Mouse (Mus musculus) MEL (cell line): Measurements from ENCODE around the gene Ddx54. TPM values are rescaled to one million over a fixed set of nuclear protein-coding genes. Genes with fewer than 3 reads are reported as not detected.

ENCODE experiments used
- DNase-seq: peaks from one replicate; pipeline ENCODE4 v3.0.0; 2011; ENCODE audit warnings: low read depth, low spot score
- H3K27ac ChIP-seq: 2 replicates; pipeline ENCODE4 v1.5.1; 2012; ENCODE audit warnings: low read depth, mild to moderate bottlenecking, control low read depth, low read length, moderate library complexity; ENCODE audit not compliant: control insufficient read depth
- H3K27me3 ChIP-seq, 2 experiments: fragments of 150-350 bp in 1 of 2; sonication (generic) in 1 of 2; 2 replicates each; pipeline ENCODE4 v1.6.1; 2012; ENCODE audit warnings: low read length in 2 of 2, mild to moderate bottlenecking in 2 of 2, improper control_type of control experiment in 1 of 2, moderate library complexity in 1 of 2; ENCODE audit not compliant: insufficient read depth in 2 of 2, control insufficient read depth in 1 of 2
- H3K36me3 ChIP-seq, 2 experiments: 2 replicates each; pipeline ENCODE4 v1.6.1; 2012 to 2014; ENCODE audit warnings: low read length in 2 of 2, improper control_type of control experiment in 1 of 2, inconsistent platforms in 1 of 2, mild to moderate bottlenecking in 1 of 2; ENCODE audit not compliant: insufficient read depth in 2 of 2, control insufficient read depth in 1 of 2
- H3K4me1 ChIP-seq, 2 experiments: fragments of 150-350 bp in 1 of 2; sonication (generic) in 1 of 2; 2 replicates each; pipeline ENCODE4 v1.6.1; 2012; ENCODE audit warnings: low read length in 2 of 2, improper control_type of control experiment in 1 of 2, mild to moderate bottlenecking in 1 of 2; ENCODE audit not compliant: insufficient read depth in 2 of 2, control insufficient read depth in 1 of 2
- H3K4me3 ChIP-seq, 2 experiments: fragments of 150-350 bp in 1 of 2; sonication (generic) in 1 of 2; 2 replicates each; pipeline ENCODE4 v1.5.1; 2012; ENCODE audit warnings: low read depth in 2 of 2, low read length in 2 of 2, mild to moderate bottlenecking in 2 of 2, moderate library complexity in 2 of 2, control low read depth in 1 of 2, improper control_type of control experiment in 1 of 2; ENCODE audit not compliant: control insufficient read depth in 1 of 2, insufficient read depth in 1 of 2
- H3K79me2 ChIP-seq: 2 replicates; pipeline ENCODE4 v1.6.1; 2012; ENCODE audit warnings: mild to moderate bottlenecking, low read length, moderate library complexity; ENCODE audit not compliant: control insufficient read depth, poor library complexity, insufficient read depth
- H3K9ac ChIP-seq: 2 replicates; pipeline ENCODE4 v1.6.1; 2012; ENCODE audit warnings: low read depth, mild to moderate bottlenecking, control low read depth, low read length, moderate library complexity; ENCODE audit not compliant: control insufficient read depth, poor library complexity, severe bottlenecking
- H3K9me3 ChIP-seq: fragments of 150-350 bp; sonication (generic); replicated peaks from 2 replicates; pipeline ENCODE4 v1.6.1; 2012; ENCODE audit warnings: mild to moderate bottlenecking, low read length, improper control_type of control experiment, moderate library complexity; ENCODE audit not compliant: insufficient read depth
- BHLHE40 ChIP-seq: IDR thresholded peaks from 2 replicates; pipeline ENCODE4 v1.6.1; 2012; ENCODE audit warnings: low read depth, mild to moderate bottlenecking, inconsistent platforms, low read length, improper control_type of control experiment, borderline replicate concordance
- CHD2 ChIP-seq: IDR thresholded peaks from 2 replicates; pipeline ENCODE4 v1.6.1; 2011; ENCODE audit warnings: low read length, improper control_type of control experiment
- CTCF ChIP-seq, 3 experiments: IDR thresholded peaks in 2 of 3; conservative IDR thresholded peaks in 1 of 3; 2 replicates each; pipeline ENCODE4 v1.5.1; 2011 to 2012; ENCODE audit warnings: low read length in 3 of 3, low read depth in 2 of 3, mild to moderate bottlenecking in 2 of 3, improper control_type of control experiment in 1 of 3, inconsistent platforms in 1 of 3, mixed read lengths in 1 of 3, moderate library complexity in 1 of 3; ENCODE audit not compliant: control insufficient read depth in 1 of 3, insufficient read depth in 1 of 3, poor library complexity in 1 of 3, severe bottlenecking in 1 of 3
- EP300 ChIP-seq, 2 experiments: IDR thresholded peaks; 2 replicates each; pipeline ENCODE4 v1.6.1; 2011; ENCODE audit warnings: improper control_type of control experiment in 2 of 2, low read length in 2 of 2, low read depth in 1 of 2, mild to moderate bottlenecking in 1 of 2
- HCFC1 ChIP-seq: IDR thresholded peaks from 2 replicates; pipeline ENCODE4 v1.6.1; 2012; ENCODE audit warnings: low read depth, mild to moderate bottlenecking, inconsistent platforms, low read length, improper control_type of control experiment, moderate library complexity
- KAT2A ChIP-seq: conservative IDR thresholded peaks from 2 replicates; pipeline ENCODE4 v1.6.1; 2012; ENCODE audit warnings: low read depth, low read length, improper control_type of control experiment, inconsistent platforms
- MAFK ChIP-seq: IDR thresholded peaks from 2 replicates; pipeline ENCODE4 v1.6.1; 2011; ENCODE audit warnings: low read depth, mild to moderate bottlenecking, low read length, improper control_type of control experiment, borderline replicate concordance
- MEF2A ChIP-seq: IDR thresholded peaks from 2 replicates; pipeline ENCODE4 v1.6.1; 2014; ENCODE audit warnings: low read depth, mild to moderate bottlenecking, inconsistent platforms, low read length, improper control_type of control experiment; ENCODE audit not compliant: poor library complexity, insufficient replicate concordance, severe bottlenecking; ENCODE audit errors: extremely low read depth
- MXI1 ChIP-seq: IDR thresholded peaks from 2 replicates; pipeline ENCODE4 v1.6.1; 2011; ENCODE audit warnings: mild to moderate bottlenecking, low read depth, low read length, improper control_type of control experiment
- POLR2AphosphoS2 ChIP-seq: IDR thresholded peaks from 2 replicates; pipeline ENCODE4 v1.6.1; 2011; ENCODE audit warnings: low read length, improper control_type of control experiment
- USF1 ChIP-seq: IDR thresholded peaks from 2 replicates; pipeline ENCODE4 v1.6.1; 2014; ENCODE audit warnings: low read depth, mild to moderate bottlenecking, inconsistent platforms, low read length, improper control_type of control experiment, moderate library complexity
- ZKSCAN1 ChIP-seq: IDR thresholded peaks from 2 replicates; pipeline ENCODE4 v1.6.1; 2012; ENCODE audit warnings: low read depth, mild to moderate bottlenecking, inconsistent platforms, low read length, improper control_type of control experiment, moderate library complexity
- polyA plus RNA-seq, 2 experiments: library from polyadenylated mRNA; stranded (reverse) in 1 of 2; unstranded in 1 of 2; fragments of >175 nt in 1 of 2; fragments of >200 nt in 1 of 2; gene quantifications; 2 replicates each; pipeline versions ENCODE4 v1.2.1 to v1.2.4; 2012; ENCODE audit warnings: low replicate concordance in 2 of 2, low read depth in 1 of 2; ENCODE audit not compliant: insufficient read length in 2 of 2, insufficient read depth in 1 of 2, missing spikeins in 1 of 2
- total RNA-seq: library from RNA; depleted of rRNA; stranded (reverse); fragments of 300-350 nt; gene quantifications from 2 replicates; pipeline ENCODE4 v1.2.3, GENCODE M21; 2012

The Ddx54 gene
- total and polyA plus RNA-seq, 3 experiments = 73.8 to 99.9 TPM; not detected in 1

DNA sequence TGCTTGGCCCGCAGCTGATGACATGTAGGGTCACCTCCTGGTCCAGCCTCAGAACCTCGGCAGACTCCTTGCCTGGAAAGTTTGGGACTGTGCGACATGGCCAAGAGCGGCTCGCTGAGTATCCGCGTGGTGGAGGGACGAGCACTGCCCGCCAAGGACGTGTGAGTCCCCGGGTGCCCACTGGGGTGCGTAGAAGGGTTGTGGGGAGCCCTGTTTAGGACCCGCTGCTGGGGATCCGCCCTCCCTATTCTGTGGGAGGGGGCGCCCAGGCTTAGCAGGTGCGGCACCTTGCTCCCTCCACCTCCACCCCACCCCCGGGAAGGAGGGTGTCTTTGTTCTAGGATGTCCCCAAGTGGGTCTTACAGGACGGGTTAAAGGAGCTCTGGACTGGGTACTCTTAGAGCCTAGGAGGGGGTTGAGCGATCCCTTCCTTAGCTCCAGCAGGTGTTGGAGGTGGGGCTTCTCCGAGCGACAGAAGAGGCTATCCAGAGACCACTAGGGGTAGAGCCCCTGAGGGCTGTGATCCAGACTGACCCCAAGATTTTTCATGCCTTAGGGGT lies 36.9 kb downstream of the Ddx54 start:
- peak overlapping the region; percentile 66 for H3K9ac ChIP-seq
- H3K36me3 ChIP-seq = peaks cover 0 to 7% of the 10 kb centered on the region in 2 experiments; a peak in 1 of 4 replicates
- peak overlapping the region; percentile 29; the same call in 1 of the 2 replicates for H3K27ac ChIP-seq
- H3K27me3 ChIP-seq = no peaks in the 10 kb centered on the region
- no peak for DNase-seq
- peak overlapping the region; percentile 51 to 68; a peak in 3 of 4 replicates for H3K4me3 ChIP-seq
- no peaks in the 10 kb centered on the region for H3K9me3 ChIP-seq
- TF ChIP-seq CTCF (IDR thresholded peaks at IDR 0.05 in 2 of 3, conservative IDR thresholded peaks at IDR 0.05 in 1 of 3; ENCODE audit: control insufficient read depth in 1 of 3, insufficient read depth in 1 of 3, low read depth in 2 of 3, low read length in 3 of 3, poor library complexity in 1 of 3, severe bottlenecking in 1 of 3) = peak in 1 of 3 experiments; percentile 9; a peak in 2 of 6 replicates
- TF ChIP-seq MXI1 = peak; percentile 55; the same call in 1 of the 2 replicates
- no peak for TF ChIP-seq EP300 (IDR thresholded peaks at IDR 0.05; ENCODE audit: low read depth in 1 of 2, low read length in 2 of 2)
- TF ChIP-seq BHLHE40 = no peak
- no peaks in the 10 kb centered on the region for H3K79me2 ChIP-seq
- peaks cover 0 to 14% of the 10 kb centered on the region in 2 experiments; a peak in 3 of 4 replicates for H3K4me1 ChIP-seq

DNA sequence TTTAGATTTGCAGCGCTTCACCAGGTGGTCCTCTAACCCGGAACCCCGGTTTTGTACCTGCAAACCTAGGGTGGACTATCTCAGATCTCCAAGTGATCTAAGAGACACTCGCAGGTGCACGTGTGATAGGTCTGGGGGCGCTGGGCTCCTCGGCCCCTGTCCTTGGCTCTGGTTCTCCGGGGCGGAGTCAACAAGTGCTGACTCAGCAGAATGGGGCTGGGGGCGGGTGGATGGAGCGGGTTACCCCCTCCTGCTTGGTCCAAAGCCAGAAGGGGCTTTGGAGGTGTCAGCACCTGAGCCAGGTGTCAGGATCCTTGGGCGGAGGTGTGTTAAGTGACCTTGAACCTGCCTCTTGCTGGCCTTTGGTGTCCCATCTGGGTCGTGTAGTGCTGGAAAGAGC lies 37.4 kb downstream of the Ddx54 start:
- Histone ChIP-seq H3K36me3 (peaks cover 0 to 7% of the 10 kb centered on the region in 2 experiments; a peak in 1 of 4 replicates), H3K27ac (no peak overlapping the region), H3K27me3 (no peaks in the 10 kb centered on the region), H3K4me3 (peak overlapping the region in 1 of 2 experiments; percentile 68; a peak in 2 of 4 replicates), H3K9ac (no peak overlapping the region; the same call in 1 of the 2 replicates), H3K79me2 (no peaks in the 10 kb centered on the region), H3K4me1 (peaks cover 0 to 13% of the 10 kb centered on the region in 2 experiments; a peak in 3 of 4 replicates), H3K9me3 (no peaks in the 10 kb centered on the region)
- DNase-seq = no peak
- TF ChIP-seq KAT2A = no peak
- peak; percentile 92 for TF ChIP-seq MAFK

DNA sequence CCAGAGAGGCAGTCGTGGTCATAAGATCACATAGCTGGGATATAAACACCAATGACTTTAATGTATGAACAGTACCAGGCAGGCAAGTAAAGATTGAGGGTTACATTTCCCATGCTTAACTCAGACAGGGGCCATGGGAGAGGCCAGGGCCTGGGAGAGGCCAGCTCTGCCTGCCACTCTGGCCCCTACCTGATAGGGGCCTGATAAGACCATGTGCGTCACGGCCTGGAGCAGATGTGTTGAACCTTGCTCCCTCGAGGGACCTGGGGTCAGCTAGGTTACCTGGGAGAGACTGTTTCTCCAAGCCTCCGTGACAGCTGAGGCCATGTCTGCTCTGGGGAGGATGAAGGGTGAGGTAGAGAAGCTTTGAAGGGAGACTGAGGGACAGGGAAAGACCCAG lies 38.7 kb downstream of the Ddx54 start:
- H3K4me1 ChIP-seq = peaks cover 0 to 13% of the 10 kb centered on the region in 2 experiments; a peak in 3 of 4 replicates
- H3K4me3 ChIP-seq = no peak overlapping the region

More for the DNA sequence above, 38.7 kb downstream of the Ddx54 start:
- no peak for TF ChIP-seq ZKSCAN1
- no peak for TF ChIP-seq USF1
- TF ChIP-seq CTCF (IDR thresholded peaks at IDR 0.05 in 2 of 3, conservative IDR thresholded peaks at IDR 0.05 in 1 of 3; ENCODE audit: control insufficient read depth in 1 of 3, insufficient read depth in 1 of 3, low read depth in 2 of 3, low read length in 3 of 3, poor library complexity in 1 of 3, severe bottlenecking in 1 of 3) = no peak
- no peak for TF ChIP-seq POLR2AphosphoS2
- TF ChIP-seq HCFC1 = no peak
- no peak for TF ChIP-seq CHD2
- no peak for TF ChIP-seq MEF2A
- TF ChIP-seq, all 39 proteins: peak for 0
- no peak overlapping the region for H3K9ac ChIP-seq
- no peak overlapping the region for H3K27ac ChIP-seq
- no peaks in the 10 kb centered on the region for H3K79me2 ChIP-seq
- no peaks in the 10 kb centered on the region for H3K27me3 ChIP-seq
- DNase-seq = no peak
- H3K36me3 ChIP-seq = peaks cover 0 to 7% of the 10 kb centered on the region in 2 experiments; a peak in 1 of 4 replicates
- no peaks in the 10 kb centered on the region for H3K9me3 ChIP-seq
